Mouse (Mus musculus) left cerebral cortex, adult 18-20 months (tissue): ENCODE measurements at regions not wholly inside any gene's neighbourhood (a gene's known extent, or its start where the extent isn't known, plus 50 kb on each side); places are given as distances from the start of the nearest gene placed in this dataset.

Experiments
- DNase-seq, 2 experiments: peaks; one replicate each; pipeline ENCODE4 v3.0.0; 2021 to 2022; ENCODE audit warnings: low spot score in 2 of 2, mixed read lengths in 1 of 2

DNA sequence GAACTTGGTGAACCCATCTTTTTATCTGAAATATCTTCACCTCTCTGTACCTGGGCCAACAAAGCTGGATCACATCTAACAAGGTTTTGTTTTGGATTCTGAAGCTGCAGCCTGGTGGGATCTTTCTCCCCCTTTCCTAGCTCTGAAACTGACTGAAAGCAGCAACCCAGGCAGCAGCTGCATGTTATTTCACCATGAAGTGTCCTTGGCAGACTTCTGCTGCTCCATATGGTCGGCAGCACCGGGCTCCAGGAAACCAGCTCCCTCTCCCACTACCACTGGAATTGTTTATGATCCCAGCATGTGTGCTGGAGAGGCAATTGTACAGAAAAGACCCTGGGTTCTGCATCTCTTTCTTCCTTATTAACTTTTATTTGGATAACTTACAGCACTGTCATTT is 145.0 kb downstream of the Spata18 start:
- no peak for DNase-seq

DNA sequence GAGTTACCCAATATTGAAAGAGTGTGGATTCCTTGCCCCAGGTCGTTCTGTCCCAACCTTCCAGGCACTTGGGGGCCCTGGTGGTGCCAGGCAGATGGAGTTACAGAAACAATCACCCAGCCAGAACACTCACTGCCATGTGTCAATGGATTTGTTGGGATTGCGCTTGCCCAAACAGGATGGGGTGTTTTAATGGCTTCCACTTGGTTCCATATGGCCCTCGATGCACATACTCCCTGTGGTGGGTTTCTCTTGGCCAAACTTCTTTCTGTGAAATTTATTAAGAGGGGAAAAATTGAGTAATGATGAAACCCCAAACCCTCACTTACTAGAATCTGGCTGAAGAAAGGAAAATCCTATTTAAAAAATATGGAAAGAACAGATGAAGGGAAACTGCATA is 146.8 kb downstream of the Spata18 start:
- DNase-seq, result no peak

DNA sequence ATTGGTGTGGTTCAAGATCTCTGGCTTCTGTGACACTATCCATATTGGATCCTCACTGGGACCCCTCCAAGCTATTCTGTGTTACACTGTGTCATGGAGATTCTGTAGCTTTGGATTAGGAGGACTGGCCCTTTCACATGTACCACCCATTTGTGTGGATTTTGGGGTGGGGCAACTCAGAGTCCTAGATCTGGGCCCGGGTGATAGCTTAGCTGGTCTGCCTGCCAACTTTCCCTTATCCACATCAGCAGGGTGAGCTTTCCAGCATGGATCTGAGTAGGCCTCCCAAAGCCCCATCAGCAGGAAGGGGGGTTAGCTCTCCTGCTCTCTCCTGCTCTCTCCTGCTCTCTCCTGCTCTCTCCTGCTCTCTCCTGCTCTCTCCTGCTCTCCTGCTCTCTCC is 152.3 kb downstream of the Spata18 start:
- DNase-seq, result no peak

DNA sequence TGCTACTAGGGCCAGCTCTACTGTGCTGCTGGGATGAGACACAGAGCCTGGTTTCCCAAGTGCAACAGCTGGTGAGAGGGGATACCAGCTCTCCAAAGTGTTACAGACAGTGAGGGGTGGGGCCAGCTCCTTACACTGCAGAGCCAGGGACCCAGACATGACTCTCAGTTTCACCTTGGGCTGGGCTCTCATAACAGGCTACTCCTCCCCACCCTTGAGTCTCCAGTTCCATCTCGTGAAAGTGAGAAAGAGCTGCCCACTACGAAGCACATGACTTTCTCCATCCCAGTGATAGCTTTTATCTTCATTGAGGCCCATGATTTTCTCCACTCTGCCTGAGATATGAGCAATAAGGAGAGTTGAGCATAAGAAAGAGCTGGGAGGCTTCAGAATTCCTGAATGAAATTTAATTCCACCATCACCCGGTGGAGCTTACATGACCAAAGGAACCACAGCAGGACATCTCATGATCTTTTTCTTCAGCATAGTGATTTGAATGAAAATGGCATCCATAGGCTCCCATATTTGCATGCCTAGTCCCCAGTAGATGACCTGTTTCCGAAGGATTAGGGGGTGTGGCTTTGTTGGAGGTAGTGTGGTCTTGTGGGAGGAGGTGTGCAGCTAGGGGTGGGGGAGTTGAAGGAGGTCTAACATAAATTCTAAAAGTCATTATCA is 153.5 kb downstream of the Spata18 start:
- DNase-seq, result no peak

DNA sequence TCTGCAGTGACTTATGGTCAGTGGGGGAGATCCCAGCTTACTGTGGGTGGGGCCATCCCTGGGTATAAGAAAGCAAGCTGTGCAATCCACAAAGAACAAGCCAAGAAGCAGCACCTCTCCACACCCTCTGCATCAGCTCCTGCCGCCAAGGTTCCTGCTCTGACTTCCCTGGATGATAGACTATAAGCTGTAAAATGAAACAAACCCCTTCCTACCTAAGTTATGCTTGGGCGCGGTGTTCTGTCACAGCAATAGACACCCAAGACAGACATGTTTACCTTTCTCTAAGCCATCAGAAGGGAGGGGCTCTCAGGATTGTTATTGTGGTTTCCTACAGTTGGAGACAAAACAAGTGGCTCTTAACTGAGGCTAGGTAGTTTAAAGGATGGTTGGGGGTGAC is 159.5 kb downstream of the Spata18 start:
- no peak for DNase-seq

DNA sequence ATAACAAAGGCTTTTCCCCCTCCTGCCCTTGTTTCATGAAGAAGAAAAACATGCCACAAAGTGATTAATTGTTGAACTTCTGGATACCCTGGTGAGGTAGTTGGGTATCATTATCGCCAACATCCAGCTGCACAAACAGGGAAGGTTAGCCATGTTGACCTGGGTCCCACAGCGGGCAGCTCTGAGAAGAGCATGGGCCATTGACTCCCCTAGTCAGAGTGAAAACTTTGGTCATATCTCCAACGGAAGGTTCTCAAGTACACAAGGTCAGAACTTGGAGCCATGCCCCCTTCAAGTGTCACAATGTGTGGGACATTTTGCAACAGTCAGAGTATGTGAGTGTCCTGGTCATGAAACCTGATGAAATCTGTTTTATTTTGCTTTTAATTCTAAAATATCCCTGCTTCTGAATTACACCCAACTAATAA is 159.9 kb downstream of the Spata18 start:
- no peak for DNase-seq

DNA sequence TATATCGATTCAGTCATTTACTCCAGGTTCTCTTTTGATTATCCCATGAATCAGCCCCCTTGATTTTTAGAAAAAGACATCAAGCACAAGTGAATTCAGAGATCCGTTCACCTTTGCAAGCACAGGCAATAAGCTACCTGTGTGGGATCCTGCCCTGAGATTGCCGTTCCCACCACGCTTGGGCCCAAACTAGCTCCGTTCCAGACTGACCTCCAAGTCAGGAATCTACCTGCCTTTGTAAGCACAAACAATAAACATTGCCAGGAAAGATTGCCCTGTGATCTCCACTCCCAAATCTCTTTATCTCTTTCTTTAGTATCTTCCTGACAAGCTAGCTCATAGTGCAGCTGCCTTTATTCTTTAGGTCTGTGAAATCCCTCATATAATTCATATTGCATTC is 164.6 kb downstream of the Spata18 start:
- no peak for DNase-seq

DNA sequence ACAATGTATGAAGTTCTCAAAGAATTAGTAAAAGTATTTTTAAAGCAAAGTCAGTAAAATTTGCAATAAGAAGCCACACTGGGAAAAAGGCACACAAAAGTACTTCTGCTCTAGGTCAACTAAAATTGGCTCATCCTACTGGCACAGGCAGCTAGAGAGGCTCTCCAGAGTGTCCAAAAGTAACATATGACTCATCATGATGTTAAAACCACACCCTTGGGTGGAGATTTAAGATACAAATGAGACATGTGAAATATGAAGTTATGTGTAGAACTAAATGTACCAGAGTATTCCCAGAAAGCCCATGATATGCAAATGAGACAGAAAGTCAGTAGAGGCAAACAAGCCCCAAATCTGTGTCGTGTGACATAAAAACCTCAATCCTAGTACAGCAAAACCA is 166.0 kb downstream of the Spata18 start:
- DNase-seq, result no peak

DNA sequence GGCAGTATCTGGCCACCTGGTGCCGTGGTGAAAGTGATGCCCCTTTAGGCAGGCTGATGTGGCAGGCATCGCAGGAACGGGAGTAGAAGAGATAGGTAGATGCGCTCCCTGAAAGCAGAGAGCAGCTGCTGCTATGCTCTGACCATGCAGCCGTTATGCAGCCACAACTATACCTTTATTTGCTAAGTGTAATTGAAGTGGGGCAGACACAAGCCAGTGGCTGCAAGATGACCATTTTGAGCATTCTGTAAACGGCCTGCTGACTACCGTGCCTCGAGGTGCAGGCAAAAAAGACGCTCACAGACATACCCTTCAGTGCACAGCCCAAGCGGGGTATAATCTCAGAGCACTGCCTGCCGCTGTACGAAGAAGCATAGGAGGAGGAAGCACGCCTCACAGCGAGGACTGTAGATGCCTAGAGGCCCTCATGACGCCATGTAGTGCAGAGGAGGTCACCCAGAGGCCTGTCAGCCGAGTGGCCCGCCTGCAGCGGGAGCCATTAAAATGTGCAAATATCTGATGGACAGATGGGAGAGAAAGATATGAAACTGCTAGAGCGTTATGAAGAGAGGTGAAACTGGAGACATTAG is 170.9 kb downstream of the Spata18 start:
- no peak for DNase-seq

DNA sequence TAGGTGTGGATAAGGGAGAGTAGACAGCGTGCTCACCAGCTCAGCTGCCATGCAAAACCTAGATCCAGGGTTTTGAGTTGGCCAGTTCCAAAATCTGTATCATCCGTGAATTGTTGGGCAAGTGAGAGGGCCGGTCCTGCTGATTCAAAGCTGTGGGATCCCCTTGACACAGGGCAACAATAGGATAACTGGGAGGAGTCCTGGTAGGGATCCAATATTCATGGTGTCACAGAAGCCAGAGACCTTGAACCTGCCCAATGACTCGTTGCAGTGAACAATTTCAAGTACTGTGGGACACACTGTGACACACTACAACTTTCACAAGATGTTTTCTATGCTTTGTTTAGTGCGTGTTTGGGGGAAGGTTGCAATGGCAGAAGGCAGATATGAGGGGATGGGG is 172.2 kb downstream of the Spata18 start:
- no peak for DNase-seq

DNA sequence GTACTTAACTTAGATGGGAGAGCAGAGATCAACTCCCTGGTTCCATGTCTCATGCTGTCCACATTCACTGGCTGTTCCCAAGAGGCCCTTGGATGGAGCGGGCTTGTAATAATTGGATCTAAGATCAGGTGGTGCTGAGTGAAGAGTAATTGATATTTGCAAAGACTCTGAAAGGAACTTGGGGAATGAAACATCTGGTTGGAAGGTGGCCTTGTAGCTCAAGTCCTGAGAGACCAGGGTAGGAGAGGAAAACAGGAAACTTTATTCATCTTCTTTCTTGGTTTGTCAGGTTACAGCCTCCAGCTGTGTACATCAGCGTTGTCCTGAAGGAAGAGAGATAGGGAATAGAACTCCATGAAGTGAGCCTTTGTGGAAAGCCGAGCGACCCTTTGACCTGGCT is 175.8 kb downstream of the Spata18 start:
- DNase-seq, result no peak

DNA sequence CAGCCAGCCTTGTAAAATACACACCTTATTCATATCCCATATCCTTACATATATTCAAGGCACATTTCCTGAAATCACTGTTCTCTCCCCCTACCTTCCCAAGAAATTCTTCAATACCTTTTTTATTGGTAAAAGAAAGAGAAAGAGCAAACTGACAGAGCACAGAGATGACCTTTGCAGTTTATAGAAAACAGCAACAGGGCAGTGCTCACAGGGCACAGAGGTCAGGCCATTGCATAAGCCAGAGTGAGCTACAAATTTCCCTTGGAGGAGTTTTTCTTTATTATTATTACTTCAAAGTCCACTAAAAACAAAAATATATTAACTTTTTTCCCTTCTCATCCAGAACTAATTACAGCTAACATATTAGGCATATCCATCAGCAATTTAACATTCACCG is 182.5 kb downstream of the Spata18 start:
- DNase-seq, result no peak

DNA sequence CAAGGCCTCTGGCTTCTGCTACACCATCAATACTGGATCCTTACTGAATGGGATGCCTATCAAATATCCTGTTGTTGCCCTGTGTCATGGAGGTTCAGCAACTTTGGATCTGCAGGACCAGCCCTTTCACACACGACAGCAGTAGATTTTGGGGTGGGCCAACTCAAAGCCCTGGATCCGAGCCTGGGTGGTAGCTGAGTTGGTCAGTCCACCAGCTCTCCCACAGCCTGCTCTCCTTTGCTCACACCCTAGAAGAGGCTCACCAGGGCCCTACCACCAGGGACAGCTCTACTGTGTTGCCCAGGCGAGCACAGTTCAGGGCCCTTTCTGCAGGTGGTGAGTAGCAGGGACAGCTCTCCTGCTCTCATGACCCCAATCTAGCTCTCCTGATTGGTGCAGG is 192.6 kb downstream of the Spata18 start:
- DNase-seq, result no peak

DNA sequence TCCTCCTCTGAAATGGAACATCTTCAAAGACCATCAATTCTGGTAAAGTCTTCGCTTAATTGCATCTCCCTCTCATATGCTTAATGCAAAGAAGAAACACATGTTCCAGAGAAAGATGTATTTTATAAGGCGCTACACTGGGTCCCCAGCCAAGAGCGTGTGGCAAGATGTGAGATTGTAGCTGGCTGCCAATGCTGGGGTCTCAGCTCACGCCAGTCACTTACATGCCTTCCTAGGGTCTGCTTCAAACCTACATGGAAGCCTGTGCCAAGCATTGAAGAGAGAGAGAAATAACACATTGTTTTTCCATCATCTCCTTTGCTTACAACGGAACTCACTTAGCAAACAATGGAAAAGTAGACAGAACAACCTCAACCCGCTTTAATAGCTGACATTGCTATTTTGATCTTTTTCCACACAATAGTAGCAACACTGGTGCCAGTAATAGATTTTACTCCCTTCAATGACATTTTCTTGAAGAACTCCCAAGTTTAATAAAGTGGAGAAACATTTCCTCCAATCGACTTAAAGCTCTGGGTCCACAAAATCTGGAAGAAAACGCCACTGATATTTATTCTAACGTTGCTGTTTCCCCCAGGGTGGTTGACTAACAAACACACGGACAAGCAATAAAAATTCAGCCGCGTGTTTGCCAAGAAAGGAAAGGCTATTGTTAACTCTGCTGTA is 195.1 kb downstream of the Spata18 start:
- DNase-seq, result no peak

DNA sequence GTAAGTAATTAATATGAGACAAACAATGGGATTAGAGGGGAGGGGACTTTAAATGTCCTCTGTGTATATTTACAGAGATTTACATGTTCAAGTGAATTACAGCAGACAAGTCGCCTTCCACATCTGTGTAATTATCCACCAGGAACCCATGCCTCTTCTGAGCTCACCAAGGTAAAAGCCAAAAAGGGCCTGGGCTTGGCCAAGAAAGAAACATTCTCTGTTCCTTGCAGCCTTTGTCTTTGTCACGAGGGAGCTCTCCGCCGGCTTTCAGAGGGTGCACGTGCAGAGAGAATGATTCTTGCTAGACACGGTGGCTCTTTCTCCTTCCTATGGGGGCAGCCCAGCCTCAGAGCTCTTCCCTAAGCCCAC is 195.6 kb downstream of the Spata18 start:
- DNase-seq, result no peak

DNA sequence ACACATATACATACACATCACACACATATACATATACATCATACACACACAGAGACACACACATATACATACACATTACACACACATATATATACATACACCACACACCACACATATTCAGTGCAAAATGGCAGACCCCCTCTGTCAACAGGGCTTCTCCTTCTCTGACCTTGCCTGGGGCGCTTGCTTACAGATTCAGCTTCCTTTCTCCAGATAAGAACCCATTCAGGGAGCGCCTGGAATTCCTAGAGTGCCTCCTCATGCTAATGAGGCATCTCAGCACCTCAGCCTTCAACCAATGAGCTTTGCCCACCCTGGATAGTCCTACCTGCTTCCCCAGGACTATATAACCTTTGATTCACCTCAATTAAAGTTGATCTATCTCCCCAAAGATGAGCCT is 200.3 kb downstream of the Spata18 start:
- DNase-seq, result no peak

DNA sequence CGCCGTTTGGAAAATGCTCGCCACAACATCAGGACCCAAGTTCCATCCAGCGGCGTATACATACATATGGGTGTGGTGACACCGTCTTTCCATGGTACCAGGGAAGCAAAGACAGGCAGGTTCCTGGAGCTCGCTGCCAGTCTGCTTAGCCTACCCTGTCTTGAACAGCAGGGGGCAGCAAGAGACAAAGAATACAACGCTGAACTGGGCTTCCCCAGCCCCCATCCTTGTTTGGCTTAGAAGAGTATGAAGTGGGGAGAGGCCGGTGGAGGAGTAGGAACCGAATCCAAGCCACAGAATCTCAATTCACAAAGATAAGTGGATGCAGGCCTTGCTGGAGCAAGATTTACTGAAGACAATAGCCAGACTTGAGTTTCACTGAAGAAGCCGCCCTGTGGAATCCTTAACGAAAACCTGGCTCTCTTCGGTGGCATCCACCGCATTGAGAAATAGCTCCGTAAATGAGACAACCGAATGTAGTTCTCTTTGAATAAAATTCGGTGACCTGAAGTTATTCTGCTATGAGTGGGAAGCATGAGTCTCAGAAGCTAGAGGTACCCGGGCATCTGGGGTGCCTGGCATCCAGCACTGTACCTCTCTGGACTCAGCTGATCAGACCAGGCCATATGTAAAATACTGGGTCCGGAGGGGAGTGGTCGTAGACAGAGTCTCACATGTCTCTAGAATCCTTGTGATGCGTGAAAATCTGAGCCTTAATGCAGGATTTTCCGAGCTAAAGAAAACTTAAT is 203.0 kb downstream of the Spata18 start:
- peak; percentile 83 to 86 for DNase-seq

DNA sequence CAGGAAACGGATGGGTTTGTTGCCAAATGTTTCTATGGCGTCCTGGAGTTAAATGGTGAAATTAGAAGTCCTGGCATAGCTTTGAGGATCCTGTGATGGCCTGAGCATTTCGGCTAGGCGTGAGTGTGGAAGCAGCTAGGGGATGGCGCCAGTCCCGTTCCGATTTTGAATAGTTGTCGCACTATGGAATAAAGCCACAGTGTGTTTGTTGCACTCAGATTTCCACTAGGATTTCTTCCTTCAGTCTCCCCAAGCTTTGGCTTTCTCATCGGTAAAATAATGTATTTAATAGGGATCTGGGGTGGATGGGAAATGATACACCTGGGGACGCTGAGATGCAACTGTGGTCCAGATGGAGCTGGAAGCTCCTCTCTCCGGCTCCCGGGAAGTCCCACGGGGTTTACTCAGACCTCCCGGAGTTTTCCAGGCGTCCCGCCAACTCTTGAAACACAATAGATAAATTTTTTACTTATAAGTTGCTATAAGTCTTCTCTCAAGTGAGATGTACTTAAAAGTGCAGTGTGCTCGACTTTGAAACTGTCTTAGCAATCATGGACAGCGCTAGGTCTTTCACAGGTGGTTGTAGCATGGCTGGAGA is 203.7 kb downstream of the Spata18 start:
- DNase-seq, result no peak

DNA sequence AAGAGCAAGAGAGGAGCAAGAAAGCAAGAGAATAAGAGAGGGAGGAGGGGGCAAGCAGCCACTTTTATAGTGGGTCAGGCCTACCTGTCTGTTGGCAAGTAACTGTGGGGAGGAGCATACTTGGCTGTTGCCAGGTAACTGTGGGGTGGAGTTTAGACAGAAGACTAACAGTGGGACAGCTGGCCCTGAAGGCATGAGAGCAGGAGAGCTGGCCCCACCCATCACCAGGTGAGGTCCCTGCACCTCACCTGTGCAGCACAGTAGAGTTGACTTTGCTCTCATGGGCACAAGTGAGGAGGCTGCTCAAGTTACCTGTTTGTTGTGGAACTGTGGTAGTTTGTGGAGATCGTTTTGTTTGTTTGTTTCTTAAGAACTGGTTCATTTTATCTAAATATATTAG is 208.1 kb downstream of the Spata18 start:
- DNase-seq, result no peak

DNA sequence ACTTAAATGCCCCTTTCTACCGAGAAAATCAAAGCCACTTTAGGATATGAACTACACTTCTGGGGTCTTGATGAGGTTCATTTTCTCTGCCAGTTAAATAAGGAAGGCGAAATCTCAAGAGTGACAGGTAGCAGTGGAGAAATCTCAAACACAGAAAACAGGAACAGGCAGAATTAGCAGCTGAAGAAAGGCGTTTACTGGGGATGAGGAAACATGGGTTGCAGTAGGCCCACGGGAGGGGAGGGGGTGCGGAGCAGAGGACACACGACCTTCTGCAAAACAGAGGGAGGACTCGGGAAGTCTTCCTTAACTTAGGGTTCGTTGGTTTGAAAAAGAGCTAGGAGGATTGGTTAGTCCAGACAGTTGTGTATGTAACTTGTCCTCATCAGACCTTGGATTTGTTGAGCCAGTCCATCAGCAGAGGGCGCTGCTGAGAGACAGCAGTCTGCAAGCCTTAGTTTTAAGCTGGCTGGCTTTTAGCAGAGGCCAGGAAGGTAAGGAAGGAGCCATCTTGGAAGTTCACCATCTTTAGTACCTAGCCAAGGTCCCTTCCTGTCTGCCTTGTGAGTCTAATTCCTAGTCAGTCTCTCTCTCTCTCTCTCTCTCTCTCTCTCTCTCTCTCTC is 204.0 kb downstream of the Usp46 start:
- peak; percentile 42 to 63 for DNase-seq
